Mouse (Mus musculus) forebrain, postnatal 0 days (tissue): ENCODE results near the gene Polr3g. TPM values are rescaled to one million over a fixed set of nuclear protein-coding genes. Genes with fewer than 3 reads are reported as not detected.
A peak's percentile ranks its signal among the peaks of the same experiment; 100 is the strongest.
"Not testable (repeated sequence)": the region's sequence is repeated elsewhere in the genome, so short reads cannot be mapped to it uniquely, and the experiment has no call there.

Experiments used
- ATAC-seq: fragments of 200-750 bp; cut with Nextera tagmentation; 2 replicates; pipeline ENCODE4 v1.8.0; 2017; ENCODE audit warnings: mild to moderate bottlenecking, moderate library complexity
- DNase-seq: peaks from one replicate; pipeline ENCODE4 v3.0.0-alpha.2; 2015
- H3K27ac ChIP-seq: fragments of 300-500 bp; sonication (generic); 2 replicates; pipeline ENCODE4 v1.5.1; 2014; ENCODE audit warnings: low read depth, mild to moderate bottlenecking, antibody characterized with exemption, low read length, moderate library complexity, mixed read lengths
- H3K27me3 ChIP-seq: fragments of 300-500 bp; sonication (generic); 2 replicates; pipeline ENCODE4 v1.6.1; 2014; ENCODE audit warnings: mild to moderate bottlenecking, low read length, mixed read lengths; ENCODE audit not compliant: insufficient read depth
- H3K36me3 ChIP-seq: fragments of 300-500 bp; sonication (generic); 2 replicates; pipeline ENCODE4 v1.6.1; 2014; ENCODE audit warnings: mild to moderate bottlenecking, moderate library complexity; ENCODE audit not compliant: insufficient read depth
- H3K4me1 ChIP-seq: fragments of 300-500 bp; sonication (generic); 2 replicates; pipeline ENCODE4 v1.6.1; 2014; ENCODE audit warnings: antibody characterized with exemption; ENCODE audit not compliant: insufficient read depth
- H3K4me2 ChIP-seq: fragments of 300-500 bp; sonication (generic); 2 replicates; pipeline ENCODE4 v1.6.1; 2014; ENCODE audit warnings: low read depth, mild to moderate bottlenecking, moderate library complexity
- H3K4me3 ChIP-seq: fragments of 300-500 bp; sonication (generic); 2 replicates; pipeline ENCODE4 v1.5.1; 2014; ENCODE audit warnings: low read depth, low read length, mixed read lengths
- H3K9ac ChIP-seq: fragments of 300-500 bp; sonication (generic); 2 replicates; pipeline ENCODE4 v1.6.1; 2014; ENCODE audit warnings: mild to moderate bottlenecking
- H3K9me3 ChIP-seq: fragments of 300-500 bp; sonication (generic); 2 replicates; pipeline ENCODE4 v1.6.1; 2016; ENCODE audit warnings: low read length
- CTCF ChIP-seq: sonication (generic); IDR thresholded peaks from 2 replicates; pipeline ENCODE4 v1.5.1; 2016; ENCODE audit warnings: antibody characterized with exemption, control low read depth, low read depth
- WGBS: fragments of 180-500 bp; shearing (Covaris S2); extraction: QIAGEN DNeasy Blood & Tissue Kit; methylation state at CpG from one replicate; pipeline ENCODE4 v1.1.7; 2014; 5-methylcytosine and 5-hydroxymethylcytosine counted together
- polyA plus RNA-seq: library from polyadenylated mRNA; unstranded; fragments of >200 nt; fragmentation: Nextera tagmentation; extraction: Ambion mirVana; gene quantifications from 2 replicates; pipeline ENCODE4 v1.2.1, GENCODE M21; 2015
- total RNA-seq: library from RNA; depleted of rRNA; stranded (reverse); fragments of >200 nt; gene quantifications from 2 replicates; pipeline ENCODE4 v1.2.3, GENCODE M21; 2014

Polr3g gene
- total and polyA plus RNA-seq, 2 experiments from 2014 or later, result 2.4 to 3.0 TPM

- Histone ChIP-seq H3K27me3 (no peaks in the 10 kb centered on the region), H3K27ac (no peak overlapping the region), H3K4me1 (peaks cover 3% of the 10 kb centered on the region; the same call in 1 of the 2 replicates), H3K36me3 (peaks cover 23% of the 10 kb centered on the region), H3K9me3 (no peaks in the 10 kb centered on the region), H3K9ac (no peak overlapping the region), H3K4me3 (no peak overlapping the region), H3K4me2 (no peak overlapping the region)
- 59% methylated on average over 12 of the region's 12 CpGs for WGBS
- ATAC-seq (peak; percentile 51), DNase-seq (no peak)
- TF ChIP-seq CTCF, result no peak
These were observed 47.1 kb downstream of the Polr3g start for GRCm38 (mm10) chr13:81663566-81664330.

- DNase-seq, result no peak
- H3K36me3 ChIP-seq, result no peaks in the 10 kb centered on the region
- ATAC-seq, result no peak
- TF ChIP-seq CTCF, result no peak
- H3K9me3 ChIP-seq, result no peaks in the 10 kb centered on the region
- peaks cover 13% of the 10 kb centered on the region; the same call in 1 of the 2 replicates for H3K4me1 ChIP-seq
- H3K27me3 ChIP-seq, result no peaks in the 10 kb centered on the region
- H3K27ac ChIP-seq, result peak overlapping the region; percentile 75
- 7% methylated on average over 21 of the region's 21 CpGs for WGBS
- peak overlapping the region; percentile 61 for H3K4me3 ChIP-seq
- H3K4me2 ChIP-seq, result peak overlapping the region; percentile 65
- H3K9ac ChIP-seq, result peak overlapping the region; percentile 74
These were observed 52.6 kb downstream of the Polr3g start for GRCm38 (mm10) chr13:81658053-81658752.

GRCm38 (mm10) chr13:81657351-81658052, 53.3 kb downstream of the Polr3g start, which contains the start of gene Lysmd3:
Gene Lysmd3, plus strand, starts transcription at chr13:81657663.
- H3K27me3 ChIP-seq, result no peaks in the 10 kb centered on the region
- no peaks in the 10 kb centered on the region for H3K36me3 ChIP-seq
- DNase-seq (peak; percentile 96), ATAC-seq (peak; percentile 99)
- H3K4me3 ChIP-seq, result peak within 1 kb of the TSS; percentile 61
- 0 out of 2 replicates have a peak, but pooled peaks have one; percentile 14 for TF ChIP-seq CTCF
- under 1% methylated on average over 72 of the region's 73 CpGs for WGBS
- no peaks in the 10 kb centered on the region for H3K9me3 ChIP-seq
- peak within 1 kb of the TSS; percentile 65 for H3K4me2 ChIP-seq
- H3K27ac ChIP-seq, result peak within 1 kb of the TSS; percentile 75
- peak within 1 kb of the TSS; percentile 74 for H3K9ac ChIP-seq
- H3K4me1 ChIP-seq, result peaks cover 13% of the 10 kb centered on the region; the same call in 1 of the 2 replicates

- 14% methylated on average over 5 of the region's 5 CpGs for WGBS
- no peak for TF ChIP-seq CTCF
- ATAC-seq, result no peak
- Histone ChIP-seq H3K4me1 (peaks cover 13% of the 10 kb centered on the region; the same call in 1 of the 2 replicates), H3K27me3 (no peaks in the 10 kb centered on the region), H3K9ac (peak overlapping the region; percentile 74), H3K36me3 (no peaks in the 10 kb centered on the region), H3K27ac (peak overlapping the region; percentile 75), H3K9me3 (no peaks in the 10 kb centered on the region), H3K4me3 (peak overlapping the region; percentile 61), H3K4me2 (peak overlapping the region; percentile 65)
- DNase-seq, result no peak
These were observed 53.8 kb downstream of the Polr3g start for GRCm38 (mm10) chr13:81657008-81657350.

- peak; percentile 16 for DNase-seq
- 6% methylated on average over 14 of the region's 14 CpGs for WGBS
- Histone ChIP-seq H3K4me2 (peak overlapping the region; percentile 65), H3K4me3 (peak overlapping the region; percentile 61; the same call in 1 of the 2 replicates), H3K27ac (no peak overlapping the region), H3K9me3 (no peaks in the 10 kb centered on the region), H3K36me3 (no peaks in the 10 kb centered on the region), H3K27me3 (no peaks in the 10 kb centered on the region), H3K9ac (no peak overlapping the region), H3K4me1 (peaks cover 13% of the 10 kb centered on the region; the same call in 1 of the 2 replicates)
- no peak for ATAC-seq
- TF ChIP-seq CTCF, result no peak
These were observed 54.5 kb downstream of the Polr3g start for GRCm38 (mm10) chr13:81656091-81656850.

- not testable (repeated sequence) for H3K36me3 ChIP-seq, H3K4me2 ChIP-seq, DNase-seq, H3K4me1 ChIP-seq, ATAC-seq, H3K9me3 ChIP-seq, H3K27ac ChIP-seq, H3K27me3 ChIP-seq, H3K9ac ChIP-seq, H3K4me3 ChIP-seq
- 79% methylated on average over 4 of the region's 6 CpGs for WGBS
These were observed 60.4 kb downstream of the Polr3g start for GRCm38 (mm10) chr13:81650382-81650781.
